Mouse (Mus musculus) E14TG2a.4 (cell line): Measurements from ENCODE around the gene Copg1.

Experiments used
- H3K27me3 ChIP-seq: 2 replicates; pipeline ENCODE4 v1.6.1; 2014; ENCODE audit warnings: low read length, control low read depth; ENCODE audit not compliant: insufficient read depth
- H3K36me3 ChIP-seq: 2 replicates; pipeline ENCODE4 v1.6.1; 2014; ENCODE audit warnings: low read length, control low read depth; ENCODE audit not compliant: insufficient read depth
- H3K4me1 ChIP-seq: replicated peaks from 2 replicates; pipeline ENCODE4 v1.6.1; 2014; ENCODE audit warnings: low read depth, low read length, control low read depth
- H3K4me3 ChIP-seq: replicated peaks from 2 replicates; pipeline ENCODE4 v1.5.1; 2014; ENCODE audit warnings: mild to moderate bottlenecking, low read length
- H3K9me3 ChIP-seq: 2 replicates; pipeline ENCODE4 v1.6.1; 2014; ENCODE audit warnings: low read length, control low read depth
- CTCF ChIP-seq: conservative IDR thresholded peaks from 2 replicates; pipeline ENCODE4 v1.5.1; 2014; ENCODE audit warnings: low read length
- NANOG ChIP-seq: IDR thresholded peaks from 2 replicates; pipeline ENCODE4 v1.6.1; 2014; ENCODE audit warnings: borderline replicate concordance, low read length, mixed read lengths
- POU5F1 ChIP-seq: IDR thresholded peaks from 2 replicates; pipeline ENCODE4 v1.6.1; 2014; ENCODE audit warnings: low read length, borderline replicate concordance

The Copg1 gene

GRCm38 (mm10) chr6:87882221-87882620 lies 5.4 kb upstream of the Copg1 start:
- Histone ChIP-seq H3K27me3 (no peaks in the 10 kb centered on the region), H3K4me1 (peaks cover 9% of the 10 kb centered on the region), H3K9me3 (no peaks in the 10 kb centered on the region), H3K36me3 (no peaks in the 10 kb centered on the region), H3K4me3 (no peak overlapping the region)
- TF ChIP-seq CTCF (no peak), NANOG (no peak), POU5F1 (no peak)

DNA sequence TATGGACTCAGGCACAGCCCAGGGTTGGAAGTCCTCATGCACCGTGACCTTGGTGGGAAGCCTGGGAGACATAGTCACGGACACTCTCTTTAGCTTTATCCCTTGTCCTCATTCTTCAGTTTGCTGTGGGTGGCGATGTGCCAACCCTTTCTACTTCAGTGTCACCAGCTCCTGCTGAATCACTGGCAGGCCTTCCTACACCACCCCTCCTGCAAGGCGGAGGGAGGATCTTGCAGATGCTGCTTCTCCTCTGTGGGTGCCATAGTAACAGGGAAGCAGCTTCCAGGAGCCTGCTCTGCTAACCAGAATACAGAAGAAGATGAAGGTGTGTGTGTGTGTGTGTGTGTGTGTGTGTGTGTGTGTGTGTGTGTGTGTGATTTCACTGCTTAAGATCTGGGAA lies 4.8 kb upstream of the Copg1 start:
- Histone ChIP-seq H3K4me1 (peaks cover 11% of the 10 kb centered on the region), H3K36me3 (no peaks in the 10 kb centered on the region), H3K27me3 (no peaks in the 10 kb centered on the region), H3K4me3 (no peak overlapping the region), H3K9me3 (no peaks in the 10 kb centered on the region)
- TF ChIP-seq POU5F1 (no peak), NANOG (no peak), CTCF (no peak)

DNA sequence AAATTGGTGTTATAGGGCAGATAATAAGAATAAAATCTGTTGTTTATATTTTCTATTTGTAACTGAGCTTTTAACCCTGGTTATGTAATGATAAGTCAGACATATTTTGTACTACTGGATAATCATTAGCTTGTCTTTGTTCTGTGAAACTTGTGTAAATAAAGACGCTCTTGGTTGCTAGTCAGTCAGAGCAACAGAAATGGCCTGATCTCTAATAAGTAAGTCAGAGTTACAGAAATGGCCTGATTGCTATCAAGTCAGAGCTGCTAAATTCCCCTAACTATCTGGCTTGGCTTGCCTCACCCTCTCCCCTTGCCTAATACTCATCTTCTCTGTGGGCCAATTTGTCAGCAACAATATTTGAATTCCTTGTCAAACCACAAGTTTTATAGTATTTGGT lies 893 bp upstream of the Copg1 start:
- H3K36me3 ChIP-seq: peaks cover 32% of the 10 kb centered on the region
- peaks cover 26% of the 10 kb centered on the region for H3K4me1 ChIP-seq
- TF ChIP-seq POU5F1 (no peak), NANOG (no peak), CTCF (no peak)
- no peaks in the 10 kb centered on the region for H3K27me3 ChIP-seq
- H3K9me3 ChIP-seq: no peaks in the 10 kb centered on the region
- no peak overlapping the region for H3K4me3 ChIP-seq

DNA sequence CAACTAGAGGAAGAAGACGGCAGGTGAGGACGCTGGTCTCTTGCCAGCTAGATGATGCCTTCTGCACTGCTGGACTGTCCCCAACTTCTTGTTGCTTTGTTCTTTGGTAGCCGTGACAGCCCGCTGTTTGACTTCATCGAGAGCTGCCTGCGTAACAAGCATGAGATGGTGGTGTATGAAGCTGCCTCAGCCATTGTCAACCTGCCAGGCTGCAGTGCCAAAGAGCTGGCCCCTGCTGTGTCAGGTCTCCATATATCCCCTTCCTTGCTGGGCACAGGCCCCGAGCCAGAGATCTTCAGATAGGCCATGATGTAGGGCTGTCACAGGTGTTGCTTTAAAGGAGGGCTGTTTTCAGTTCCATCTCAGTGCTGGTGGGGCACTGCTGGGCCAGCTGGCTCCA lies 6.3 kb downstream of the Copg1 start:
- TF ChIP-seq CTCF (no peak), NANOG (no peak), POU5F1 (no peak)
- H3K4me1 ChIP-seq: peaks cover 29% of the 10 kb centered on the region
- H3K36me3 ChIP-seq: peaks cover 100% of the 10 kb centered on the region
- no peaks in the 10 kb centered on the region for H3K27me3 ChIP-seq
- H3K4me3 ChIP-seq: no peak overlapping the region
- no peaks in the 10 kb centered on the region for H3K9me3 ChIP-seq

DNA sequence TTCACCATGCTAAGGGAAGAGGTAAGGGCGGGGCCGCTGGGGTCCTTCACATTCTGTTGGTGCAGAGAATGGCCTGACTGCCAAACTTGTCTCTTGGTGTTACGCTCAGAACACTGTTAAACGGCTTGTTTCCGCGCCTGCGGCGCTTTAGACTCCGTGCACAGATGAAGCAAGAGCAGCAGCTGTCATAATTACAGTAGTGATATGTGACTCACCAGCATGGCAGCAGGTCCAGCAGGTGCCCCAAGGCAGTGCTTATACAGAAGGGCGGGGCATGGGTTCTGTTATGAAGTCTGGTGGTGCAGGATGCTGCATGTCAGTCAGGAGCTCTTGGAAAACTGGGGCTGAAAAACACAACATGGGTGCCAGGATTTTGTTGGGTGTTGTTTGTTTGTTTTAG lies 10.4 kb downstream of the Copg1 start:
- H3K4me3 ChIP-seq: no peak overlapping the region
- TF ChIP-seq NANOG (no peak), POU5F1 (no peak)
- peaks cover 100% of the 10 kb centered on the region for H3K36me3 ChIP-seq
- H3K4me1 ChIP-seq: peaks cover 17% of the 10 kb centered on the region
- no peaks in the 10 kb centered on the region for H3K9me3 ChIP-seq
- no peaks in the 10 kb centered on the region for H3K27me3 ChIP-seq

DNA sequence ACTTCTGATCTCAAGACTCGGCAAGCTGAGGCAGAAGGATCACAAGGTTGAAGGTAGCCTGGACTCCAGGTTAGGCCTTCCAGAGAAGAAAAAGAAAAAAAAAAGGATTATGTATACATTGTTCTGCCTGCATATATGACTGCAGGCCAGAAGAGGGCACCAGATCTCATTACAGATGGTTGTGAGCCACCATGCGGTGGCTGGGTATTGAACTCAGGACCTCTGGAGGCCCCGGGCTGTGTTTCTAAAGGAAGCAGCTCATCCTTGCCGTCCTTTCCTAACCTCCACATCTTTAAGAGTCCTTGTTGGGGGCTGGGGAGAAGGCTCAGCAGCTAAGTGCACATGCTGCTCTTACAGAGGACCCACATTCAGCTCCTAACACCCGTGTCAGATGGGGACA lies 19.0 kb downstream of the Copg1 start:
- no peak overlapping the region for H3K4me3 ChIP-seq
- no peaks in the 10 kb centered on the region for H3K27me3 ChIP-seq
- peaks cover 48% of the 10 kb centered on the region for H3K4me1 ChIP-seq
- peaks cover 97% of the 10 kb centered on the region for H3K36me3 ChIP-seq
- TF ChIP-seq CTCF (peak; percentile 61), NANOG (no peak)
- no peaks in the 10 kb centered on the region for H3K9me3 ChIP-seq

- Histone ChIP-seq H3K36me3 (peaks cover 87% of the 10 kb centered on the region), H3K4me3 (peak overlapping the region; percentile 35; the same call in 1 of the 2 replicates), H3K4me1 (peaks cover 64% of the 10 kb centered on the region), H3K27me3 (no peaks in the 10 kb centered on the region), H3K9me3 (no peaks in the 10 kb centered on the region)
- no peak for TF ChIP-seq NANOG
- TF ChIP-seq CTCF: no peak
- no peak for TF ChIP-seq POU5F1
These were observed 21.6 kb downstream of the Copg1 start for GRCm38 (mm10) chr6:87909181-87909580.

- no peaks in the 10 kb centered on the region for H3K9me3 ChIP-seq
- no peaks in the 10 kb centered on the region for H3K27me3 ChIP-seq
- H3K4me1 ChIP-seq: peaks cover 82% of the 10 kb centered on the region
- TF ChIP-seq POU5F1 (no peak), NANOG (no peak), CTCF (no peak)
- peaks cover 85% of the 10 kb centered on the region for H3K36me3 ChIP-seq
- peak overlapping the region; percentile 32 for H3K4me3 ChIP-seq
These were observed 23.9 kb downstream of the Copg1 start for GRCm38 (mm10) chr6:87911559-87911958.

DNA sequence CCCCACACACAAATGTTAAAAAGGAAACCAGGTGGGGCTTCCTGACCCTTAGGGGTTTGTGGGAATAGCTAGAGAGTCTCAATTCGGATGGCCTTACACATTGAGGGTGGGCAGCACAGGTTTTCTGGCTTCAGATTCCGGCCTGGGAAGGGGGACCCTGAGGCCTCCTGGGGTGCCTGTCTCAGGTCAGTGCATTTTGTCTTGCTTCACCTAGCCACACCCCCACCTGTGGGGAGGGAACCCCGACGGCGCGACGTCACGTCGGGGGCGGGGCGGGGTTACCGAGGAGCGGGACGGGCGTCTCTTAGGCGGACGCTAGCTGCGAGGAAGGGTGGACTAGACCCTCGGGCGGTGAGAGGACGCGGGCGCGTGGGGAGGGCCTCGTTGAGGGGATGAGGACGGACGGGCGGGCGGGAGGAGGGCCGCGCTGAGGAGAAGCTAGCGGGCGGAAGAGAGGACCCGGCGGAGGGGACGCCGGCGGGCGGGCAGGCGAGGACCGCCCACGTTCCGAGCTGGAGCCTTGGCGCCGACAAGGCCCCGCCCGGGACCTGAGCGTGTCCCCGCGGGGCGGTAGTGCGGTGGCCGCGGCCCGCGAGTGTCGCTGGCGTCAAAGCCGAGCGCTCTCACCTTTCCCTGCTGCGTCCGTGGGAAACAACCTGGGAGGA lies 26.2 kb downstream of the Copg1 start, which contains the start of gene Hmces:
Gene Hmces, plus strand, starts transcription at position 275 of the 665 bp plus-strand sequence.
- Histone ChIP-seq H3K4me3 (peak within 1 kb of the TSS; percentile 96), H3K36me3 (peaks cover 87% of the 10 kb centered on the region), H3K27me3 (no peaks in the 10 kb centered on the region), H3K4me1 (peaks cover 88% of the 10 kb centered on the region), H3K9me3 (no peaks in the 10 kb centered on the region)
- no peak for TF ChIP-seq CTCF
- TF ChIP-seq POU5F1: no peak
- no peak for TF ChIP-seq NANOG
